Mouse (Mus musculus): Measurements from ENCODE around the gene Rnf183.

DNA sequence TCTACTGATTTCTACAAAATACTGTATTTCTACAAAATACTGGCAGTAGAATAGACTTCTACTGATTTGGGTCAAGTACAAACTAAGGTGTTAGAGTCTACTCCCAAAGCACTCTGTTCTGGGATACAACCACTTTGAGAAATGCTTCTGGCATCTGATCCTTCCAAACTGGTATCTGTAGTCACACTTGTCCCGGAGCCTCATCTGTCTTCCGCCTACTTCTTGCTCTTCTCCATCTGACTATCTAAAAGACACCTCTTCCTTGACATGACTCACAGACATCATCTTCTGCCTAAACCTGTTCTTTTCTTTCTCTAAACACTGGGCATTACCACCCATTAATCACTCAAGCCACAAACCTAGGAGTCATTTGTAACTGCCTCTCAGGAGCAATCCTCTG lies 37.0 kb upstream of the Rnf183 start:
- no peak for TF ChIP-seq CTCF (IDR thresholded peaks at IDR 0.05; ENCODE audit: insufficient read depth, low read length)
- TF ChIP-seq POLR2A (IDR thresholded peaks at IDR 0.05; ENCODE audit: borderline replicate concordance, extremely low read depth, low read depth, low read length): no peak

All from lung, adult 2 months (tissue).